Mouse (Mus musculus) midbrain, embryonic 16.5 days (tissue): ENCODE measurements around the gene Bcar1. TPM values are rescaled to one million over a fixed set of nuclear protein-coding genes. Genes with fewer than 3 reads are reported as not detected.

Experiments
- ATAC-seq: fragments of 200-750 bp; cut with Nextera tagmentation; 2 replicates; pipeline ENCODE4 v1.8.0; 2017; ENCODE audit warnings: moderate TSS enrichment
- H3K27ac ChIP-seq: fragments of 300-500 bp; sonication (generic); 2 replicates; pipeline ENCODE4 v1.5.1; 2014; ENCODE audit warnings: mild to moderate bottlenecking, low read length, mixed read lengths
- H3K27me3 ChIP-seq: fragments of 300-500 bp; sonication (generic); 2 replicates; pipeline ENCODE4 v1.6.1; 2014; ENCODE audit warnings: low read depth, low read length, mixed read lengths; ENCODE audit not compliant: control insufficient read depth, insufficient read depth
- H3K36me3 ChIP-seq: fragments of 300-500 bp; sonication (generic); 2 replicates; pipeline ENCODE4 v1.6.1; 2014; ENCODE audit warnings: mild to moderate bottlenecking, low read length, moderate library complexity, mixed read lengths; ENCODE audit not compliant: control insufficient read depth, insufficient read depth
- H3K4me1 ChIP-seq: fragments of 300-500 bp; sonication (generic); 2 replicates; pipeline ENCODE4 v1.6.1; 2014; ENCODE audit warnings: mild to moderate bottlenecking, low read length, mixed read lengths; ENCODE audit not compliant: control insufficient read depth, insufficient read depth
- H3K4me2 ChIP-seq: fragments of 300-500 bp; sonication (generic); 2 replicates; pipeline ENCODE4 v1.6.1; 2014; ENCODE audit warnings: mild to moderate bottlenecking, low read length, mixed read lengths
- H3K4me3 ChIP-seq: fragments of 300-500 bp; sonication (generic); 2 replicates; pipeline ENCODE4 v1.5.1; 2014; ENCODE audit warnings: low read depth, mild to moderate bottlenecking, low read length, moderate library complexity, mixed read lengths
- H3K9ac ChIP-seq: fragments of 300-500 bp; sonication (generic); 2 replicates; pipeline ENCODE4 v1.6.1; 2014; ENCODE audit warnings: low read depth, low read length, mixed read lengths
- H3K9me3 ChIP-seq: fragments of 300-500 bp; sonication (generic); replicated peaks from 2 replicates; pipeline ENCODE4 v1.6.1; 2014; ENCODE audit warnings: mild to moderate bottlenecking, low read length, mixed read lengths; ENCODE audit not compliant: control insufficient read depth, poor library complexity, severe bottlenecking
- WGBS: fragments of 180-500 bp; shearing (Covaris S2); extraction: QIAGEN DNeasy Blood & Tissue Kit; methylation state at CpG from one replicate; pipeline ENCODE4 v1.1.7; 2014; 5-methylcytosine and 5-hydroxymethylcytosine counted together
- polyA plus RNA-seq: library from polyadenylated mRNA; unstranded; fragments of >200 nt; fragmentation: Nextera tagmentation; extraction: Ambion mirVana; gene quantifications from 2 replicates; pipeline ENCODE4 v1.2.1, GENCODE M21; 2015

Bcar1 gene
- polyA plus RNA-seq, 1 experiment from 2014 or later, result 43.3 TPM

GRCm38 (mm10) chr8:111745086-111745485, 1.5 kb upstream of the Bcar1 start:
- no peak overlapping the region for H3K4me3 ChIP-seq
- H3K9me3 ChIP-seq, result no peaks in the 10 kb centered on the region
- no peaks in the 10 kb centered on the region for H3K36me3 ChIP-seq
- no peak overlapping the region for H3K27ac ChIP-seq
- H3K4me2 ChIP-seq, result peak overlapping the region; percentile 31; the same call in 1 of the 2 replicates
- no peak overlapping the region for H3K9ac ChIP-seq
- no peak for ATAC-seq
- H3K27me3 ChIP-seq, result no peaks in the 10 kb centered on the region
- WGBS, result 63% methylated on average over 5 of the region's 5 CpGs
- peaks cover 39% of the 10 kb centered on the region for H3K4me1 ChIP-seq

- no peaks in the 10 kb centered on the region for H3K9me3 ChIP-seq
- H3K4me3 ChIP-seq, result peak overlapping the region; percentile 88
- peak overlapping the region; percentile 81 for H3K27ac ChIP-seq
- peak overlapping the region; percentile 83 for H3K4me2 ChIP-seq
- H3K36me3 ChIP-seq, result no peaks in the 10 kb centered on the region
- peaks cover 54% of the 10 kb centered on the region for H3K4me1 ChIP-seq
- WGBS, result under 1% methylated on average over 29 of the region's 44 CpGs
- peak; percentile 26 for ATAC-seq
- peak overlapping the region; percentile 94 for H3K9ac ChIP-seq
- H3K27me3 ChIP-seq, result no peaks in the 10 kb centered on the region
These were observed 363 bp downstream of the Bcar1 start for GRCm38 (mm10) chr8:111743101-111743791.

- peaks cover 54% of the 10 kb centered on the region for H3K4me1 ChIP-seq
- 8% methylated on average over 11 of the region's 11 CpGs for WGBS
These were observed 1.2 kb downstream of the Bcar1 start for GRCm38 (mm10) chr8:111742261-111743037.

GRCm38 (mm10) chr8:111741556-111741955, 2.1 kb downstream of the Bcar1 start:
- H3K4me3 ChIP-seq, result peak overlapping the region; percentile 88
- no peaks in the 10 kb centered on the region for H3K9me3 ChIP-seq
- H3K36me3 ChIP-seq, result no peaks in the 10 kb centered on the region
- H3K27ac ChIP-seq, result peak overlapping the region; percentile 81; the same call in 1 of the 2 replicates
- peak overlapping the region; percentile 83 for H3K4me2 ChIP-seq
- H3K27me3 ChIP-seq, result no peaks in the 10 kb centered on the region
- ATAC-seq, result no peak
- peaks cover 58% of the 10 kb centered on the region for H3K4me1 ChIP-seq
- H3K9ac ChIP-seq, result peak overlapping the region; percentile 94
- 77% methylated on average over 6 of the region's 6 CpGs for WGBS

More at GRCm38 (mm10) chr8:111742261-111743037, 1.2 kb downstream of the Bcar1 start:
- Histone ChIP-seq H3K27me3 (no peaks in the 10 kb centered on the region), H3K27ac (peak overlapping the region; percentile 81), H3K9me3 (no peaks in the 10 kb centered on the region), H3K4me3 (peak overlapping the region; percentile 88), H3K9ac (peak overlapping the region; percentile 94), H3K4me2 (peak overlapping the region; percentile 83), H3K36me3 (no peaks in the 10 kb centered on the region)
- 0 out of 2 replicates have a peak, but pooled peaks have one; percentile 15 for ATAC-seq

- WGBS, result 80% methylated on average over 8 of the region's 8 CpGs
- H3K27ac ChIP-seq, result no peak overlapping the region
- H3K27me3 ChIP-seq, result no peaks in the 10 kb centered on the region
- H3K4me2 ChIP-seq, result peak overlapping the region; percentile 83
- H3K4me3 ChIP-seq, result no peak overlapping the region
- H3K9ac ChIP-seq, result peak overlapping the region; percentile 0; the same call in 1 of the 2 replicates
- no peaks in the 10 kb centered on the region for H3K36me3 ChIP-seq
- no peak for ATAC-seq
- no peaks in the 10 kb centered on the region for H3K9me3 ChIP-seq
- H3K4me1 ChIP-seq, result peaks cover 63% of the 10 kb centered on the region
These were observed 2.6 kb downstream of the Bcar1 start for GRCm38 (mm10) chr8:111740994-111741393.

- Histone ChIP-seq H3K9ac (no peak overlapping the region; the same call in none of the 2 replicates), H3K4me2 (no peak overlapping the region)
- 69% methylated on average over 7 of the region's 7 CpGs for WGBS
These were observed 3.3 kb downstream of the Bcar1 start for GRCm38 (mm10) chr8:111740301-111740711.

GRCm38 (mm10) chr8:111739604-111740003, 4.0 kb downstream of the Bcar1 start:
- peaks cover 67% of the 10 kb centered on the region for H3K4me1 ChIP-seq
- no peaks in the 10 kb centered on the region for H3K9me3 ChIP-seq
- H3K4me3 ChIP-seq, result no peak overlapping the region
- WGBS, result 33% methylated on average over 7 of the region's 7 CpGs
- no peaks in the 10 kb centered on the region for H3K36me3 ChIP-seq
- H3K4me2 ChIP-seq, result peak overlapping the region; percentile 13; the same call in 1 of the 2 replicates
- peak overlapping the region; percentile 18; the same call in 1 of the 2 replicates for H3K9ac ChIP-seq
- no peak overlapping the region for H3K27ac ChIP-seq
- no peak for ATAC-seq
- H3K27me3 ChIP-seq, result no peaks in the 10 kb centered on the region

More at GRCm38 (mm10) chr8:111740301-111740711, 3.3 kb downstream of the Bcar1 start:
- H3K27me3 ChIP-seq, result no peaks in the 10 kb centered on the region
- no peaks in the 10 kb centered on the region for H3K9me3 ChIP-seq
- no peak overlapping the region for H3K27ac ChIP-seq
- no peaks in the 10 kb centered on the region for H3K36me3 ChIP-seq
- ATAC-seq, result no peak
- peaks cover 65% of the 10 kb centered on the region for H3K4me1 ChIP-seq
- no peak overlapping the region for H3K4me3 ChIP-seq

GRCm38 (mm10) chr8:111738867-111739266, 4.7 kb downstream of the Bcar1 start:
- Histone ChIP-seq H3K27me3 (no peaks in the 10 kb centered on the region), H3K4me2 (no peak overlapping the region), H3K36me3 (no peaks in the 10 kb centered on the region), H3K27ac (no peak overlapping the region), H3K9ac (no peak overlapping the region), H3K4me1 (peaks cover 67% of the 10 kb centered on the region), H3K4me3 (no peak overlapping the region), H3K9me3 (no peaks in the 10 kb centered on the region)
- no peak for ATAC-seq
- 60% methylated on average over 6 of the region's 6 CpGs for WGBS

- H3K36me3 ChIP-seq, result no peaks in the 10 kb centered on the region
- no peak overlapping the region for H3K27ac ChIP-seq
- WGBS, result 32% methylated on average over 7 of the region's 7 CpGs
- ATAC-seq, result no peak
- H3K9me3 ChIP-seq, result no peaks in the 10 kb centered on the region
- no peaks in the 10 kb centered on the region for H3K27me3 ChIP-seq
- H3K9ac ChIP-seq, result no peak overlapping the region
- H3K4me3 ChIP-seq, result no peak overlapping the region
- peaks cover 69% of the 10 kb centered on the region for H3K4me1 ChIP-seq
- no peak overlapping the region for H3K4me2 ChIP-seq
These were observed 7.3 kb downstream of the Bcar1 start for GRCm38 (mm10) chr8:111736321-111736720.
